Mouse (Mus musculus) spleen, postnatal 14 days (tissue): ENCODE measurements around the gene Josd2.

Source experiments
- DNase-seq, 2 experiments: peaks; one replicate each; pipeline ENCODE4 v3.0.0; 2021 to 2022; ENCODE audit warnings: low spot score in 2 of 2

Gene Josd2

GRCm38 (mm10) chr7:44471880-44472557 is 4.2 kb downstream of the Josd2 start:
- DNase-seq, result peak in 1 of 2 experiments; percentile 4

- no peak for DNase-seq
Observed at GRCm38 (mm10) chr7:44472558-44472885, 4.7 kb downstream of the Josd2 start.

GRCm38 (mm10) chr7:44472961-44473646 is 5.3 kb downstream of the Josd2 start:
- peak in 1 of 2 experiments; percentile 5 for DNase-seq

- peak in 1 of 2 experiments; percentile 5 for DNase-seq
Observed at GRCm38 (mm10) chr7:44474419-44474818, 6.6 kb downstream of the Josd2 start.

- no peak for DNase-seq
Observed at GRCm38 (mm10) chr7:44475046-44475614, 7.3 kb downstream of the Josd2 start.

- no peak for DNase-seq
Observed at GRCm38 (mm10) chr7:44482836-44483435, 15.2 kb downstream of the Josd2 start.

GRCm38 (mm10) chr7:44484109-44484508 is 16.3 kb downstream of the Josd2 start:
- DNase-seq, result no peak

GRCm38 (mm10) chr7:44484841-44485571 is 17.2 kb downstream of the Josd2 start:
- peak; percentile 63 to 76 for DNase-seq

- DNase-seq, result no peak
Observed at GRCm38 (mm10) chr7:44485572-44486195, 17.9 kb downstream of the Josd2 start.

GRCm38 (mm10) chr7:44486927-44487575 is 19.3 kb downstream of the Josd2 start:
- no peak for DNase-seq

GRCm38 (mm10) chr7:44487936-44488335 is 20.2 kb downstream of the Josd2 start:
- DNase-seq, result no peak

GRCm38 (mm10) chr7:44488545-44488944 is 20.8 kb downstream of the Josd2 start:
- DNase-seq, result no peak

- DNase-seq, result no peak
Observed at GRCm38 (mm10) chr7:44490281-44490680, 22.5 kb downstream of the Josd2 start.

- no peak for DNase-seq
Observed at GRCm38 (mm10) chr7:44491391-44491790, 23.6 kb downstream of the Josd2 start.

GRCm38 (mm10) chr7:44492166-44492826 is 24.5 kb downstream of the Josd2 start:
- no peak for DNase-seq

GRCm38 (mm10) chr7:44494681-44495080 is 26.9 kb downstream of the Josd2 start:
- no peak for DNase-seq

- DNase-seq, result no peak
Observed at GRCm38 (mm10) chr7:44495086-44495485, 27.3 kb downstream of the Josd2 start.

GRCm38 (mm10) chr7:44495992-44496770 is 28.4 kb downstream of the Josd2 start, which contains the start of the genes Emc10 and Fam71e1:
Gene Emc10 (minus strand): TSS chr7:44496529.
Gene Fam71e1 (plus strand): TSS chr7:44496581.
- DNase-seq, result peak; percentile 96

GRCm38 (mm10) chr7:44496771-44497109 is 29.0 kb downstream of the Josd2 start:
- no peak for DNase-seq
